Mouse (Mus musculus) forebrain, postnatal 0 days (tissue): ENCODE data around the gene Hif1an. TPM values are rescaled to one million over a fixed set of nuclear protein-coding genes. Genes with fewer than 3 reads are reported as not detected.
A peak's percentile ranks its signal among the peaks of the same experiment; 100 is the strongest.

Experiments used
- ATAC-seq: fragments of 200-750 bp; cut with Nextera tagmentation; 2 replicates; pipeline ENCODE4 v1.8.0; 2017; ENCODE audit warnings: mild to moderate bottlenecking, moderate library complexity
- DNase-seq: peaks from one replicate; pipeline ENCODE4 v3.0.0-alpha.2; 2015
- H3K27ac ChIP-seq: fragments of 300-500 bp; sonication (generic); 2 replicates; pipeline ENCODE4 v1.5.1; 2014; ENCODE audit warnings: low read depth, mild to moderate bottlenecking, antibody characterized with exemption, low read length, moderate library complexity, mixed read lengths
- H3K27me3 ChIP-seq: fragments of 300-500 bp; sonication (generic); 2 replicates; pipeline ENCODE4 v1.6.1; 2014; ENCODE audit warnings: mild to moderate bottlenecking, low read length, mixed read lengths; ENCODE audit not compliant: insufficient read depth
- H3K36me3 ChIP-seq: fragments of 300-500 bp; sonication (generic); 2 replicates; pipeline ENCODE4 v1.6.1; 2014; ENCODE audit warnings: mild to moderate bottlenecking, moderate library complexity; ENCODE audit not compliant: insufficient read depth
- H3K4me1 ChIP-seq: fragments of 300-500 bp; sonication (generic); 2 replicates; pipeline ENCODE4 v1.6.1; 2014; ENCODE audit warnings: antibody characterized with exemption; ENCODE audit not compliant: insufficient read depth
- H3K4me2 ChIP-seq: fragments of 300-500 bp; sonication (generic); 2 replicates; pipeline ENCODE4 v1.6.1; 2014; ENCODE audit warnings: low read depth, mild to moderate bottlenecking, moderate library complexity
- H3K4me3 ChIP-seq: fragments of 300-500 bp; sonication (generic); 2 replicates; pipeline ENCODE4 v1.5.1; 2014; ENCODE audit warnings: low read depth, low read length, mixed read lengths
- H3K9ac ChIP-seq: fragments of 300-500 bp; sonication (generic); 2 replicates; pipeline ENCODE4 v1.6.1; 2014; ENCODE audit warnings: mild to moderate bottlenecking
- H3K9me3 ChIP-seq: fragments of 300-500 bp; sonication (generic); 2 replicates; pipeline ENCODE4 v1.6.1; 2016; ENCODE audit warnings: low read length
- CTCF ChIP-seq: sonication (generic); IDR thresholded peaks from 2 replicates; pipeline ENCODE4 v1.5.1; 2016; ENCODE audit warnings: antibody characterized with exemption, control low read depth, low read depth
- WGBS: fragments of 180-500 bp; shearing (Covaris S2); extraction: QIAGEN DNeasy Blood & Tissue Kit; methylation state at CpG from one replicate; pipeline ENCODE4 v1.1.7; 2014; 5-methylcytosine and 5-hydroxymethylcytosine counted together
- polyA plus RNA-seq: library from polyadenylated mRNA; unstranded; fragments of >200 nt; fragmentation: Nextera tagmentation; extraction: Ambion mirVana; gene quantifications from 2 replicates; pipeline ENCODE4 v1.2.1, GENCODE M21; 2015
- total RNA-seq: library from RNA; depleted of rRNA; stranded (reverse); fragments of >200 nt; gene quantifications from 2 replicates; pipeline ENCODE4 v1.2.3, GENCODE M21; 2014; rRNA removed

Gene Hif1an
- total and polyA plus RNA-seq, 2 experiments from 2014 or later, result 13.6 to 15.6 TPM

DNA sequence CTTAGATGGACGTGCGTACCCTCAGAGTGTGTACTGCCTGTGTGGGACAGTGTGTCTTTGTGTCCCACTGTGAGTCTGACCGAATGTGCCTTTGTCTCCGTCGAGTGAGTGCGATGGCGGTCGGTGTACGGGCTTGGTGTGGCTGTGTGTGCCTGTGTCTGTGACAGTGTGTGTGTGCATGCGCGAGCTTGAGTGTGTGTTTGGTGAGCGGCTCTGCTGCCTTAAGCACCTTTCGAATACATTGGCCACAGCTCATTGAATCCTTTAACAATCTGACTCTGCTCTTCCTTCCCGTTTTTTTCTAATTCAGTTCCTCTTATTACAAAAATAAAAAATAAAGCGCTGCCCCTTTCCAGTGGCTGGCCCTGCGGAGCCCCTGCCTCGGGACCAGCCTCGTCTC, 28.3 kb downstream of the Hif1an start:
- H3K9ac ChIP-seq, result no peak overlapping the region
- no peaks in the 10 kb centered on the region; the same call in 1 of the 2 replicates for H3K27me3 ChIP-seq
- TF ChIP-seq CTCF, result no peak
- no peak overlapping the region for H3K4me3 ChIP-seq
- H3K4me2 ChIP-seq, result no peak overlapping the region
- 79% methylated on average over 18 of the region's 18 CpGs for WGBS
- H3K9me3 ChIP-seq, result no peaks in the 10 kb centered on the region
- ATAC-seq, result no peak
- no peaks in the 10 kb centered on the region for H3K4me1 ChIP-seq
- H3K36me3 ChIP-seq, result no peaks in the 10 kb centered on the region
- H3K27ac ChIP-seq, result no peak overlapping the region
- DNase-seq, result no peak

DNA sequence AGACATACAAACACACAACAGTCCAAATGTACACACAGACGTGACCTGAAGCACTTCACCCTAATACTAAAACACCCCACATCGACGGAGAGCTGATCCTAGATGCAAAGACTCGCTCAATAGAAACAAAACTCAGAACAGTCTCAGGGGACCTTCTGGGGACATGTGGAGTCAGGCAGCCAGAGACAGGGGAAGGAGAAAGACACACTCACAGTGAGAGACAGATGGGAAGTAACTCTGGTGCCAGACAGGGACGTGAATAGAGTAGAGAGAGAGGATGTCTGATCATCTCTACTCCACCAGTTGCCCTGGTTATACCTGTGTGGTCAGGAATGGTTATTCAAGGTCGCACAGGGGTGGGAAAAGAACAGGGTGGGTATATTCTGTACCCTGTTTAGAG, 29.0 kb downstream of the Hif1an start:
- H3K27me3 ChIP-seq, result no peaks in the 10 kb centered on the region
- no peaks in the 10 kb centered on the region for H3K36me3 ChIP-seq
- no peak for TF ChIP-seq CTCF
- H3K4me2 ChIP-seq, result no peak overlapping the region
- no peaks in the 10 kb centered on the region for H3K9me3 ChIP-seq
- H3K4me3 ChIP-seq, result no peak overlapping the region
- DNase-seq (no peak), ATAC-seq (peak; percentile 25; the same call in 1 of the 2 replicates)
- H3K27ac ChIP-seq, result no peak overlapping the region
- H3K9ac ChIP-seq, result no peak overlapping the region
- no peaks in the 10 kb centered on the region for H3K4me1 ChIP-seq
- 66% methylated on average over 6 of the region's 6 CpGs for WGBS

DNA sequence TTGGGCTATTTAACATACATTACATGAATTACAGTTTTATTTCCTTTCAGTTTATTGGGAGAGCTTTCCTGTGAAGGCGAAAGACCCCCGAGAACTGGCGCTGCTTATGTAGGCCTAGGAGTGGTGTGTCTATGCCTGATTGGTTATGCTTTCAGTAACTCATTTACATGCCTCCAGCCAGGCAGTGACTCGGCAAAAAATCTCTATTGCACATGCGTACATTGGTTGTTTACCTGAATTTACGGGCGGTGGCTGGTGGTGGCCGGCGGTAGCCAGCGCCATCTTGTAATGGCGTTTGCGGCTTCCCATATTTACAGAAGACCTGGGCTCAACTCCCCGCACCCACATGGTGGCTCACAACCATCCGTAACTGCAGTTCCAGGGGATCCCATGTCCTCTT, 31.5 kb downstream of the Hif1an start:
- H3K4me2 ChIP-seq, result no peak overlapping the region
- H3K4me1 ChIP-seq, result no peaks in the 10 kb centered on the region
- H3K27ac ChIP-seq, result no peak overlapping the region
- H3K27me3 ChIP-seq, result no peaks in the 10 kb centered on the region
- H3K36me3 ChIP-seq, result no peaks in the 10 kb centered on the region
- DNase-seq (no peak), ATAC-seq (no peak)
- no peak overlapping the region for H3K9ac ChIP-seq
- TF ChIP-seq CTCF, result no peak
- no peak overlapping the region for H3K4me3 ChIP-seq
- no peaks in the 10 kb centered on the region for H3K9me3 ChIP-seq
- 95% methylated on average over 14 of the region's 14 CpGs for WGBS

DNA sequence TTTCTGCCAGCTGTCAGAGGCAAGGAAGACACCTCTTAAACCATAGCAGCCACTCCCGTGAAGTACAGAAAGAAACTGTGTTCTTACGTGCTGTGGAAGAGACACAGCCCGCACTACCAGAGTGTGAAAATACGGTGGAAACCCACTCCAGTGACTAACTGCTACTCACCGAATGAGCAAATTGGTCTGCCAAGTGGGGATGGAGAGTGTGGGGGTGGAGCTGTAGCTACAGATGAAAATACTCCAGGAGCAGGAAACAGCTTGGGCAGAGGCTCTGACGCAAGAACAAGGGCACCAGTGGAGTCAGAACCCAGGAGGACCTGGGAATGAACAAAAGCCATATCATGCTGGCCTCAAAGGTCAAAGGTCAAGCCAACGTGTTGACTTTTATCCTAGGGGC, 55.5 kb downstream of the Hif1an start:
- WGBS, result 50% methylated on average over 7 of the region's 7 CpGs
- Histone ChIP-seq H3K9ac (no peak overlapping the region), H3K4me2 (no peak overlapping the region), H3K27ac (no peak overlapping the region), H3K36me3 (no peaks in the 10 kb centered on the region), H3K4me1 (no peaks in the 10 kb centered on the region), H3K9me3 (no peaks in the 10 kb centered on the region), H3K27me3 (no peaks in the 10 kb centered on the region), H3K4me3 (no peak overlapping the region)
- no peak for TF ChIP-seq CTCF
- DNase-seq (no peak), ATAC-seq (no peak)

Other genes with a start within 250 kb of the Hif1an start
- 0.23 and 0.43 TPM in 2 replicates for gene Scd4, start 229.8 kb upstream of the Hif1an start, total RNA-seq
- gene Scd4, start 229.8 kb upstream of the Hif1an start, polyA plus RNA-seq, result 0.11 and 0.25 TPM in 2 replicates
- gene Scd1, start 155.0 kb upstream of the Hif1an start, total RNA-seq, result 30.8 and 41.0 TPM in 2 replicates
- 5.2 and 8.7 TPM in 2 replicates for gene Scd1, start 155.0 kb upstream of the Hif1an start, polyA plus RNA-seq
- 0.54 and 2.1 TPM in 2 replicates for gene Wnt8b, start 69.4 kb upstream of the Hif1an start, total RNA-seq
- gene Wnt8b, start 69.4 kb upstream of the Hif1an start, polyA plus RNA-seq, result 0.60 and 1.2 TPM in 2 replicates
- 0.08 and 0.48 TPM in 2 replicates for gene Sec31b, start 17.0 kb upstream of the Hif1an start, total RNA-seq
- 0.10 and 0.15 TPM in 2 replicates for gene Sec31b, start 17.0 kb upstream of the Hif1an start, polyA plus RNA-seq
- gene Gm20538, start 10.0 kb upstream of the Hif1an start, total RNA-seq, result not detected in 2 replicates
- gene Gm20538, start 10.0 kb upstream of the Hif1an start, polyA plus RNA-seq, result not detected in 2 replicates
- 275 and 424 TPM in 2 replicates for gene Ndufb8, start 7.4 kb upstream of the Hif1an start, total RNA-seq
- 691 and 823 TPM in 2 replicates for gene Ndufb8, start 7.4 kb upstream of the Hif1an start, polyA plus RNA-seq
- 0.05 TPM in 1 of 2 replicates, not detected in the other for gene Pax2, start 193.2 kb downstream of the Hif1an start, total RNA-seq
- 0.06 TPM in 2 replicates for gene Pax2, start 193.2 kb downstream of the Hif1an start, polyA plus RNA-seq